ENCODE assay signal across 8 mouse cellular contexts in the genomic region with DNA sequence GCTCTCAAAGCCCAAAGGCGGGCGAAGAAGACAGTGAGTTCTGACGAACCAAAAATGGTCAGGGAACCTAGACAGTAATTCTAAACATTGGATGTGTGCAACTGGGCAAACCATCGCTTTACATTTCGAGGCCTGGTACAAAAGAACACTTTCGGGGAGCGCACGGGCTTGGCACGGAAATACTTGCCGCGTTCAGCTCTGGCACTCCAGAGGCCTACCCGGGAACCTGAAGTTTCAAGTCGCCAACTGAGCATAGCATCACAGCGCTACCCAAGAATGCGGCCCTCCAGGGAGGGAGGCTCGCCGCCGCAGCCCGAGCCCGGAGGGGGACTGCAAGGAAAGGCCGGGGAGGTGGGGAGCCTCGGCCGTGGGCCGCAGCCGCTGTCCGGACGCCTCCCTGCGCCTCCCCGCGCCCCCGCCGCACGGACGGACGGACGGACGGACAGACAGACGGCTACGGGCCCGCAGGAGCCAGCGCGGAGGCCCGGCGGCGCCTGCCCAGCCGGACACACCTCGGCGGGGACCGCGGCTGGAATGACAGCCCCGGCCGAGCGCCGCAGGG. TPM values are rescaled to one million over a fixed set of nuclear protein-coding genes. Genes with fewer than 3 reads are reported as not detected.
DNase-seq lines count a peak whose midpoint lies in the region; ATAC-seq and TF ChIP-seq lines count a peak whose summit lies in the region.

No protein-coding gene starts in this region.

- H3K4me2 ChIP-seq in embryonic facial prominence, embryonic 14.5 days (ENCODE audit: low read depth, low read length), result peak overlapping the region; percentile 70
- H3K4me2 ChIP-seq in liver, embryonic 11.5 days, result peak overlapping the region; percentile 77
- H3K4me2 ChIP-seq in stomach, embryonic 14.5 days (replicated peaks; ENCODE audit: low read depth, low read length), result peak overlapping the region; percentile 68

- peak overlapping the region; percentile 88 for H3K27ac ChIP-seq in bone marrow, adult 2 months (ENCODE audit: control insufficient read depth, insufficient read depth, low read depth, low read length, poor library complexity)
- H3K27ac ChIP-seq in embryonic facial prominence, embryonic 14.5 days (replicated peaks; ENCODE audit: low read depth, low read length), result peak overlapping the region; percentile 86
- peak overlapping the region; percentile 94 for H3K27ac ChIP-seq in heart, embryonic 10.5 days
- peak overlapping the region; percentile 75 for H3K27ac ChIP-seq in liver, embryonic 11.5 days (ENCODE audit: low read depth, low read length)
- H3K27ac ChIP-seq in stomach, embryonic 14.5 days (ENCODE audit: low read length), result peak overlapping the region; percentile 84

- H3K27me3 ChIP-seq in embryonic facial prominence, embryonic 14.5 days (replicated peaks; ENCODE audit: control insufficient read depth, insufficient read depth, low read length), result no peaks in the 10 kb centered on the region
- no peaks in the 10 kb centered on the region for H3K27me3 ChIP-seq in heart, embryonic 10.5 days (ENCODE audit: insufficient read depth, poor library complexity, severe bottlenecking)
- H3K27me3 ChIP-seq in liver, embryonic 11.5 days (replicated peaks; ENCODE audit: control insufficient read depth, insufficient read depth, low read length), result no peaks in the 10 kb centered on the region
- no peaks in the 10 kb centered on the region for H3K27me3 ChIP-seq in stomach, embryonic 14.5 days (ENCODE audit: control insufficient read depth, insufficient read depth, low read length)

- H3K36me3 ChIP-seq in embryonic facial prominence, embryonic 14.5 days (ENCODE audit: control insufficient read depth, insufficient read depth, low read length), result peaks cover 25% of the 10 kb centered on the region
- peaks cover 30% of the 10 kb centered on the region for H3K36me3 ChIP-seq in heart, embryonic 10.5 days
- peaks cover 19% of the 10 kb centered on the region for H3K36me3 ChIP-seq in liver, embryonic 11.5 days (ENCODE audit: control insufficient read depth, insufficient read depth, low read length)
- H3K36me3 ChIP-seq in stomach, embryonic 14.5 days (ENCODE audit: control insufficient read depth, insufficient read depth, low read length), result peaks cover 21% of the 10 kb centered on the region

- peak; percentile 78 for ATAC-seq in embryonic facial prominence, embryonic 14.5 days (ENCODE audit: low read depth)
- peak; percentile 70 for ATAC-seq in liver, embryonic 11.5 days (replicated peaks; ENCODE audit: low FRiP score)
- 0 out of 2 replicates have a peak, but pooled peaks have one; percentile 24 for ATAC-seq in monocyte, adult 5-6 weeks (replicated peaks; ENCODE audit: insufficient number of reproducible peaks, low FRiP score, low TSS enrichment, poor library complexity, severe bottlenecking)
- ATAC-seq in stomach, embryonic 14.5 days (ENCODE audit: insufficient number of reproducible peaks, insufficient read depth, low FRiP score, low read depth), result peak; percentile 66

- WGBS in bone marrow, adult 2 months, result 2% methylated on average over 54 of the region's 54 CpGs
- 0% methylated on average over 26 of the region's 54 CpGs for WGBS in embryonic facial prominence, embryonic 14.5 days
- under 1% methylated on average over 54 of the region's 54 CpGs for WGBS in heart, embryonic 10.5 days
- under 1% methylated on average over 51 of the region's 54 CpGs for WGBS in liver, embryonic 11.5 days
- WGBS in stomach, embryonic 14.5 days, result 1% methylated on average over 43 of the region's 54 CpGs

- no peaks in the 10 kb centered on the region; the same call in 1 of the 2 replicates for H3K4me1 ChIP-seq in bone marrow, adult 2 months (ENCODE audit: control insufficient read depth, insufficient read depth, low read length)
- peaks cover 17% of the 10 kb centered on the region for H3K4me1 ChIP-seq in embryonic facial prominence, embryonic 14.5 days (ENCODE audit: control insufficient read depth, insufficient read depth, low read length)
- H3K4me1 ChIP-seq in heart, embryonic 10.5 days, result peaks cover 6% of the 10 kb centered on the region; the same call in 1 of the 2 replicates
- H3K4me1 ChIP-seq in liver, embryonic 11.5 days (replicated peaks; ENCODE audit: control insufficient read depth, insufficient read depth, low read length), result peaks cover 7% of the 10 kb centered on the region
- peaks cover 12% of the 10 kb centered on the region for H3K4me1 ChIP-seq in stomach, embryonic 14.5 days (ENCODE audit: control insufficient read depth, insufficient read depth, low read length)

- H3K9ac ChIP-seq in embryonic facial prominence, embryonic 14.5 days (ENCODE audit: low read depth, low read length), result peak overlapping the region; percentile 96
- H3K9ac ChIP-seq in liver, embryonic 11.5 days (ENCODE audit: low read depth, low read length), result peak overlapping the region; percentile 80
- H3K9ac ChIP-seq in stomach, embryonic 14.5 days (replicated peaks; ENCODE audit: low read depth, low read length), result peak overlapping the region; percentile 94

- DNase-seq in CD4-positive, CD25-positive, alpha-beta regulatory T cell, adult 2 months (ENCODE audit: low read depth, low spot score), result peak; percentile 70
- peak; percentile 75 for DNase-seq in embryonic facial prominence, embryonic 14.5 days (ENCODE audit: low spot score)
- DNase-seq in heart, embryonic 10.5 days (ENCODE audit: low spot score), result peak; percentile 80
- DNase-seq in kidney, adult 9 months, result peak; percentile 50
- DNase-seq in liver, embryonic 11.5 days (ENCODE audit: low spot score), result peak; percentile 71

- H3K4me3 ChIP-seq in bone marrow, adult 2 months (replicated peaks; ENCODE audit: control insufficient read depth, low read depth, low read length), result peak overlapping the region; percentile 95
- peak overlapping the region; percentile 95 for H3K4me3 ChIP-seq in embryonic facial prominence, embryonic 14.5 days (ENCODE audit: low read depth, low read length)
- peak overlapping the region; percentile 89 for H3K4me3 ChIP-seq in heart, embryonic 10.5 days
- peak overlapping the region; percentile 81 for H3K4me3 ChIP-seq in liver, embryonic 11.5 days (ENCODE audit: low read depth, low read length)
- peak overlapping the region; percentile 97 for H3K4me3 ChIP-seq in stomach, embryonic 14.5 days (ENCODE audit: low read depth, low read length)

- no peaks in the 10 kb centered on the region for H3K9me3 ChIP-seq in embryonic facial prominence, embryonic 14.5 days (ENCODE audit: control insufficient read depth, low read length)
- H3K9me3 ChIP-seq in heart, embryonic 10.5 days, result no peaks in the 10 kb centered on the region
- no peaks in the 10 kb centered on the region for H3K9me3 ChIP-seq in liver, embryonic 11.5 days (ENCODE audit: control insufficient read depth, low read length)
- no peaks in the 10 kb centered on the region for H3K9me3 ChIP-seq in stomach, embryonic 14.5 days (ENCODE audit: control insufficient read depth, low read depth, low read length)

- TF ChIP-seq CTCF in bone marrow, adult 2 months (IDR thresholded peaks at IDR 0.05; ENCODE audit: control insufficient read depth, insufficient read depth, low read length), result no peak

- peak; percentile 8; the same call in 1 of the 2 replicates for TF ChIP-seq POLR2A in bone marrow, adult 2 months (IDR thresholded peaks at IDR 0.05; ENCODE audit: borderline replicate concordance, control insufficient read depth, low read depth, low read length)

RNA-seq across cellular contexts. Expression of a gene that starts 0.6 kb away (rescaled TPM):
- 6.4 and 15.2 TPM in 2 replicates for polyA plus RNA-seq in bone marrow, adult 2 months (2011; ENCODE audit: insufficient read depth, insufficient read length, low replicate concordance, missing spikeins)
- 6.9 and 7.9 TPM in 2 replicates for polyA plus RNA-seq in embryonic facial prominence, embryonic 14.5 days (2014; fragmentation: Nextera tagmentation; extraction: Ambion mirVana)
- polyA plus RNA-seq in heart, embryonic 10.5 days (2016; fragmentation: Nextera tagmentation; extraction: Ambion mirVana), result 4.7 and 5.3 TPM in 2 replicates
- polyA plus RNA-seq in liver, embryonic 11.5 days (2014; fragmentation: Nextera tagmentation; extraction: Ambion mirVana), result 4.3 and 5.6 TPM in 2 replicates
- 22.7 to 46.5 TPM (median 29.5 TPM) in 3 replicates for total RNA-seq in monocyte, adult 5-6 weeks (2017)
- 12.9 and 13.7 TPM in 2 replicates for polyA plus RNA-seq in stomach, embryonic 14.5 days (2014; fragmentation: Nextera tagmentation; extraction: Ambion mirVana)

RNA-seq across cellular contexts. Expression of a gene that starts 26.9 kb away (rescaled TPM):
- 3.7 and 9.0 TPM in 2 replicates for polyA plus RNA-seq in bone marrow, adult 2 months (2011; ENCODE audit: insufficient read depth, insufficient read length, low replicate concordance, missing spikeins)
- polyA plus RNA-seq in embryonic facial prominence, embryonic 14.5 days (2014; fragmentation: Nextera tagmentation; extraction: Ambion mirVana), result 38.8 and 40.6 TPM in 2 replicates
- polyA plus RNA-seq in heart, embryonic 10.5 days (2016; fragmentation: Nextera tagmentation; extraction: Ambion mirVana), result 23.2 and 32.7 TPM in 2 replicates
- polyA plus RNA-seq in liver, embryonic 11.5 days (2014; fragmentation: Nextera tagmentation; extraction: Ambion mirVana), result 20.2 and 21.3 TPM in 2 replicates
- total RNA-seq in monocyte, adult 5-6 weeks (2017), result 7.7 to 11.1 TPM (median 9.3 TPM) in 3 replicates
- polyA plus RNA-seq in stomach, embryonic 14.5 days (2014; fragmentation: Nextera tagmentation; extraction: Ambion mirVana), result 51.0 and 51.7 TPM in 2 replicates

Comparison
In these comparisons a context has a peak if more than half of its experiments do, and no peak if none do; other contexts are left out.
1. Peak in every context shown above with its lines: DNase-seq, ATAC-seq, H3K4me3 ChIP-seq and H3K27ac ChIP-seq.
2. ATAC-seq: peak in every context shown above with its lines; median percentile 78 in embryonic facial prominence, embryonic 14.5 days; 70 in liver, embryonic 11.5 days; 66 in stomach, embryonic 14.5 days; 24 in monocyte, adult 5-6 weeks.